Mouse (Mus musculus): ENCODE measurements around the gene Gm10563. TPM values are rescaled to one million over a fixed set of nuclear protein-coding genes. Genes with fewer than 3 reads are reported as not detected.
"Not testable (repeated sequence)": the region's sequence is repeated elsewhere in the genome, so short reads cannot be mapped to it uniquely, and the experiment has no call there.

Gene Gm10563
- polyA plus RNA-seq, 1 experiment from 2014 or later: not detected

DNA sequence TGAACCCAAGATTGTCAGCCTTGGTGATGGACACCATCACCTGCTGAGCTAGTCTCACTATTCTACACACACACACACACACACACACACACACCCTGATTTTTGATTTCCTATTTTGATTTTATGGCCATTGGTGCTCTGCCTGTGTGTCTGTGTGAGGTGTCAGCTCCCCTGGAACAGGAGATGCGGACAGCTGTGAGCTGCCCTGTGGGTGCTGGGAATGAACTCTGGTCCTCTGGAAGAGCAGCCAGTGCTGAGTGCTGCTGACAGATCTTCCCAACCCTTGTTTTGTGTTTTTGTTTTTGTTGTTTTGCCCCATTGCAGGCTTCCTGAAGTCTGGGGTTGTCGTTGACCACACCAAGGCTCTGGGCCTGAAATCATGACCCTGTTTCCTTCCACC is 72.1 kb downstream of the Gm10563 start:
- Histone ChIP-seq H3K4me1 (peaks cover 6% of the 10 kb centered on the region), H3K9ac (no peak overlapping the region), H3K27me3 (no peaks in the 10 kb centered on the region), H3K4me2 (replicated peaks) (no peak overlapping the region), H3K36me3 (peaks cover 19% of the 10 kb centered on the region), H3K4me3 (replicated peaks) (no peak overlapping the region), H3K27ac (replicated peaks) (no peak overlapping the region), H3K9me3 (replicated peaks) (no peaks in the 10 kb centered on the region)
- WGBS: 93% methylated on average over 2 of the region's 2 CpGs
- no peak for ATAC-seq (ENCODE audit: insufficient number of reproducible peaks, low FRiP score, low TSS enrichment, low read depth)

GRCm38 (mm10) chr4:155571442-155571841 is 73.8 kb downstream of the Gm10563 start:
- H3K9me3 ChIP-seq (replicated peaks): no peaks in the 10 kb centered on the region
- no peak for ATAC-seq (ENCODE audit: insufficient number of reproducible peaks, low FRiP score, low TSS enrichment, low read depth)
- H3K27ac ChIP-seq (replicated peaks): no peak overlapping the region
- no peak overlapping the region for H3K9ac ChIP-seq
- H3K27me3 ChIP-seq: no peaks in the 10 kb centered on the region
- peaks cover 7% of the 10 kb centered on the region for H3K4me1 ChIP-seq
- no peak overlapping the region for H3K4me2 ChIP-seq (replicated peaks)
- no peak overlapping the region for H3K4me3 ChIP-seq (replicated peaks)
- WGBS: 76% methylated on average over 2 of the region's 2 CpGs
- H3K36me3 ChIP-seq: 0 out of 2 replicates have a peak, but pooled peaks cover 4% of the 10 kb centered on the region

- H3K27me3 ChIP-seq; H3K27ac ChIP-seq (replicated peaks); H3K36me3 ChIP-seq; H3K4me3 ChIP-seq (replicated peaks); H3K9me3 ChIP-seq (replicated peaks); H3K9ac ChIP-seq; ATAC-seq (ENCODE audit: insufficient number of reproducible peaks, low FRiP score, low TSS enrichment, low read depth); H3K4me2 ChIP-seq (replicated peaks): not testable (repeated sequence)
- 90% methylated on average over 11 of the region's 11 CpGs for WGBS
- H3K4me1 ChIP-seq: peaks cover 15% of the 10 kb centered on the region
Measured at GRCm38 (mm10) chr4:155570315-155570714, 74.9 kb downstream of the Gm10563 start.

GRCm38 (mm10) chr4:155569818-155570217 is 75.4 kb downstream of the Gm10563 start:
- H3K27me3 ChIP-seq: no peaks in the 10 kb centered on the region
- no peak overlapping the region for H3K27ac ChIP-seq (replicated peaks)
- no peaks in the 10 kb centered on the region for H3K36me3 ChIP-seq
- no peak for ATAC-seq (ENCODE audit: insufficient number of reproducible peaks, low FRiP score, low TSS enrichment, low read depth)
- H3K4me2 ChIP-seq (replicated peaks): no peak overlapping the region
- no peak overlapping the region for H3K4me3 ChIP-seq (replicated peaks)
- H3K4me1 ChIP-seq: peaks cover 20% of the 10 kb centered on the region
- H3K9me3 ChIP-seq (replicated peaks): no peaks in the 10 kb centered on the region
- WGBS: 93% methylated on average over 6 of the region's 6 CpGs
- H3K9ac ChIP-seq: no peak overlapping the region

GRCm38 (mm10) chr4:155568632-155569370 is 76.4 kb downstream of the Gm10563 start:
- Histone ChIP-seq H3K4me1 (peaks cover 27% of the 10 kb centered on the region), H3K27me3 (no peaks in the 10 kb centered on the region), H3K4me3 (replicated peaks) (no peak overlapping the region), H3K9me3 (replicated peaks) (no peaks in the 10 kb centered on the region), H3K36me3 (no peaks in the 10 kb centered on the region), H3K9ac (no peak overlapping the region), H3K4me2 (replicated peaks) (no peak overlapping the region), H3K27ac (replicated peaks) (no peak overlapping the region)
- 86% methylated on average over 7 of the region's 7 CpGs for WGBS
- no peak for ATAC-seq (ENCODE audit: insufficient number of reproducible peaks, low FRiP score, low TSS enrichment, low read depth)

DNA sequence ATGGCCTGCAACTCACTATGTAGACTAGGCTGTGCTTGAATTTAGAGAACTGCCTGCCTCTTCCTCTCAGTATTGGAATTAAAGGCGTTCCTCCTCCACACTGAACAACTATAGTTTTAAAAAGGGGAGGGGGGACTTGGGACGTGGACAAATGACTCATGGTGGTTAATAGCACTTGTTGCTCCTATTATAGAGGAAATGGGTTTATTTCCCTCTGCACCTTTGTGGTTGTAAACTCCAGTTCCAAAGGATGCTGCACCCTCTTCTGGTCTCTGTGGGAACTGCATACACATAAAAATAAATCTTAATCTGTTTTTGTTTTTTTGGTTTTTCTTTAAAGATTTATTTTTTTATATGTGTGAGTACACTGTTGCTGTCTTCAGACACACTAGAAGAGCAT is 77.0 kb downstream of the Gm10563 start:
- no peak overlapping the region for H3K4me3 ChIP-seq (replicated peaks)
- H3K27me3 ChIP-seq: no peaks in the 10 kb centered on the region
- ATAC-seq (ENCODE audit: insufficient number of reproducible peaks, low FRiP score, low TSS enrichment, low read depth): no peak
- no peaks in the 10 kb centered on the region for H3K36me3 ChIP-seq
- no peak overlapping the region for H3K4me2 ChIP-seq (replicated peaks)
- H3K9ac ChIP-seq: no peak overlapping the region
- peaks cover 27% of the 10 kb centered on the region for H3K4me1 ChIP-seq
- no peaks in the 10 kb centered on the region for H3K9me3 ChIP-seq (replicated peaks)
- WGBS: 41% methylated on average over 2 of the region's 2 CpGs
- no peak overlapping the region for H3K27ac ChIP-seq (replicated peaks)

- Histone ChIP-seq H3K27ac (replicated peaks) (no peak overlapping the region), H3K9me3 (replicated peaks) (no peaks in the 10 kb centered on the region), H3K4me3 (replicated peaks) (no peak overlapping the region), H3K4me2 (replicated peaks) (no peak overlapping the region), H3K27me3 (no peaks in the 10 kb centered on the region), H3K4me1 (peaks cover 39% of the 10 kb centered on the region), H3K9ac (no peak overlapping the region), H3K36me3 (0 out of 2 replicates have a peak, but pooled peaks cover 4% of the 10 kb centered on the region)
- WGBS: 75% methylated on average over 8 of the region's 8 CpGs
- ATAC-seq (ENCODE audit: insufficient number of reproducible peaks, low FRiP score, low TSS enrichment, low read depth): no peak
Measured at GRCm38 (mm10) chr4:155566555-155566954, 78.7 kb downstream of the Gm10563 start.

Other genes starting within 250 kb of the Gm10563 start
- 0.11 TPM in 1 of 2 replicates, not detected in the other for gene Gabrd, start 247.3 kb downstream of the Gm10563 start, polyA plus RNA-seq (2015; fragmentation: Nextera tagmentation; extraction: Ambion mirVana)
- gene Cfap74, start 236.2 kb downstream of the Gm10563 start, polyA plus RNA-seq (2015; fragmentation: Nextera tagmentation; extraction: Ambion mirVana): 3.3 and 4.9 TPM in 2 replicates
- 1.2 and 1.3 TPM in 2 replicates for gene Tmem52, start 176.3 kb downstream of the Gm10563 start, polyA plus RNA-seq (2015; fragmentation: Nextera tagmentation; extraction: Ambion mirVana)
- 445 and 456 TPM in 2 replicates for gene Gnb1, start 154.0 kb downstream of the Gm10563 start, polyA plus RNA-seq (2015; fragmentation: Nextera tagmentation; extraction: Ambion mirVana)
- 83.0 and 88.5 TPM in 2 replicates for gene Nadk, start 83.0 kb downstream of the Gm10563 start, polyA plus RNA-seq (2015; fragmentation: Nextera tagmentation; extraction: Ambion mirVana)
- 7.7 and 9.3 TPM in 2 replicates for gene Slc35e2, start 44.0 kb downstream of the Gm10563 start, polyA plus RNA-seq (2015; fragmentation: Nextera tagmentation; extraction: Ambion mirVana)
- gene Cdk11b, start 20.6 kb downstream of the Gm10563 start, polyA plus RNA-seq (2015; fragmentation: Nextera tagmentation; extraction: Ambion mirVana): 62.1 and 65.6 TPM in 2 replicates
- 38.5 and 39.0 TPM in 2 replicates for gene Mmp23, start 8.0 kb upstream of the Gm10563 start, polyA plus RNA-seq (2015; fragmentation: Nextera tagmentation; extraction: Ambion mirVana)
- 36.3 and 36.8 TPM in 2 replicates for gene Mib2, start 23.8 kb upstream of the Gm10563 start, polyA plus RNA-seq (2015; fragmentation: Nextera tagmentation; extraction: Ambion mirVana)
- gene Fndc10, start 48.9 kb upstream of the Gm10563 start, polyA plus RNA-seq (2015; fragmentation: Nextera tagmentation; extraction: Ambion mirVana): 13.5 and 13.9 TPM in 2 replicates
- 135 and 140 TPM in 2 replicates for gene Ssu72, start 59.4 kb upstream of the Gm10563 start, polyA plus RNA-seq (2015; fragmentation: Nextera tagmentation; extraction: Ambion mirVana)
- gene Tmem240, start 89.4 kb upstream of the Gm10563 start, polyA plus RNA-seq (2015; fragmentation: Nextera tagmentation; extraction: Ambion mirVana): 1.6 and 2.2 TPM in 2 replicates
- 84.9 and 89.9 TPM in 2 replicates for gene Atad3a, start 115.7 kb upstream of the Gm10563 start, polyA plus RNA-seq (2015; fragmentation: Nextera tagmentation; extraction: Ambion mirVana)
- 14.2 and 17.4 TPM in 2 replicates for gene Vwa1, start 129.3 kb upstream of the Gm10563 start, polyA plus RNA-seq (2015; fragmentation: Nextera tagmentation; extraction: Ambion mirVana)
- 0.76 and 1.2 TPM in 2 replicates for gene Tmem88b, start 140.5 kb upstream of the Gm10563 start, polyA plus RNA-seq (2015; fragmentation: Nextera tagmentation; extraction: Ambion mirVana)
- 0.29 and 0.71 TPM in 2 replicates for gene Ankrd65, start 145.0 kb upstream of the Gm10563 start, polyA plus RNA-seq (2015; fragmentation: Nextera tagmentation; extraction: Ambion mirVana)
- 175 and 191 TPM in 2 replicates for gene Mrpl20, start 157.5 kb upstream of the Gm10563 start, polyA plus RNA-seq (2015; fragmentation: Nextera tagmentation; extraction: Ambion mirVana)
- gene Ccnl2, start 167.1 kb upstream of the Gm10563 start, polyA plus RNA-seq (2015; fragmentation: Nextera tagmentation; extraction: Ambion mirVana): 198 and 206 TPM in 2 replicates
- gene Aurkaip1, start 185.9 kb upstream of the Gm10563 start, polyA plus RNA-seq (2015; fragmentation: Nextera tagmentation; extraction: Ambion mirVana): 142 TPM in 2 replicates
- 137 and 141 TPM in 2 replicates for gene Mxra8, start 194.3 kb upstream of the Gm10563 start, polyA plus RNA-seq (2015; fragmentation: Nextera tagmentation; extraction: Ambion mirVana)
- 10.0 and 12.2 TPM in 2 replicates for gene Dvl1, start 202.0 kb upstream of the Gm10563 start, polyA plus RNA-seq (2015; fragmentation: Nextera tagmentation; extraction: Ambion mirVana)
- gene Tas1r3, start 218.0 kb upstream of the Gm10563 start, polyA plus RNA-seq (2015; fragmentation: Nextera tagmentation; extraction: Ambion mirVana): 0.48 and 0.56 TPM in 2 replicates
- 18.0 and 20.1 TPM in 2 replicates for gene Cptp, start 224.0 kb upstream of the Gm10563 start, polyA plus RNA-seq (2015; fragmentation: Nextera tagmentation; extraction: Ambion mirVana)
- gene Ints11, start 224.1 kb upstream of the Gm10563 start, polyA plus RNA-seq (2015; fragmentation: Nextera tagmentation; extraction: Ambion mirVana): 71.7 and 73.1 TPM in 2 replicates
- gene Pusl1, start 246.4 kb upstream of the Gm10563 start, polyA plus RNA-seq (2015; fragmentation: Nextera tagmentation; extraction: Ambion mirVana): 62.6 and 63.6 TPM in 2 replicates
- 25.1 and 26.2 TPM in 2 replicates for gene Acap3, start 246.4 kb upstream of the Gm10563 start, polyA plus RNA-seq (2015; fragmentation: Nextera tagmentation; extraction: Ambion mirVana)